Comparison of ENCODE assay signal across 28 mouse cellular contexts in the genomic region with DNA sequence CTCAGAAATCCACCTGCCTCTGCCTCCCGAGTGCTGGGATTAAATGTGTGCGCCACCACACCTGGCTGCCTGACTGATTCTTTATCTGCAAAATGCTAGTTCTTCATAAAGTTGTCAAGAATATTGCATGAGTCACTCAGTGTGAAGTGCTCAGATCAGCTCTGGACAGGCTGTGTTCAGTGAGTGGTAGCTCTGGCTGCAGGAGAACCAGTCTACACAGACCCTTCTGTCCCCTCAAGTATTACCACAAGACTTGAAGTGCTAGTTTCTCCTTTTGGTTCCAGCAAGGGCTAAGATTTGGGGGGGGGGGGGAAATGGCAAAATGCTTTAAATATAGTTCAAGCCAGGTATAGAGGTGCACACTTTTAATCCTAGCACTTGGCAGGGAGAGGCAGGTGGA.
"Had no signal": no experiment of that assay in that cellular context is flagged by ENCODE, and none has a peak within 500 bp of the region (broad histone marks: within the 10 kb centered on the region; RNA-seq: fewer than 3 reads in every experiment).

No protein-coding gene starts in this region.

- H3K4me1 ChIP-seq: embryonic facial prominence, embryonic 12.5 days; embryonic facial prominence, embryonic 13.5 days; forebrain, embryonic 12.5 days; forebrain, embryonic 13.5 days; forebrain, embryonic 15.5 days had no signal

- H3K9me3 ChIP-seq: embryonic facial prominence, embryonic 10.5 days; embryonic facial prominence, embryonic 12.5 days; embryonic facial prominence, embryonic 13.5 days; embryonic facial prominence, embryonic 15.5 days; forebrain, embryonic 10.5 days; forebrain, embryonic 12.5 days; forebrain, embryonic 13.5 days; forebrain, embryonic 15.5 days had no signal

- DNase-seq: cerebellum, adult 2 months; cerebellum, adult 8-10 months; cerebellum, adult 9-10 months; cerebellum, adult 9-11 months; cerebellum, postnatal 10 days; cerebellum, postnatal 14 days; cerebellum, postnatal 25 days; cerebellum, postnatal 36 days; embryo, embryonic 11 days; forebrain, postnatal 0 days; gastrocnemius, adult 2 months; gastrocnemius, postnatal 10 days; gastrocnemius, postnatal 14 days; gastrocnemius, postnatal 25 days; gastrocnemius, postnatal 36 days; heart, adult 11 months; heart, adult 18-20 months had no signal

- H3K9ac ChIP-seq: embryonic facial prominence, embryonic 12.5 days; embryonic facial prominence, embryonic 13.5 days; embryonic facial prominence, embryonic 15.5 days; forebrain, embryonic 12.5 days; forebrain, embryonic 13.5 days; forebrain, embryonic 15.5 days; forebrain, postnatal 0 days had no signal

- H3K27me3 ChIP-seq: embryonic facial prominence, embryonic 12.5 days; embryonic facial prominence, embryonic 13.5 days; embryonic facial prominence, embryonic 15.5 days; forebrain, embryonic 12.5 days; forebrain, embryonic 13.5 days; forebrain, embryonic 15.5 days had no signal

- H3K36me3 ChIP-seq: embryonic facial prominence, embryonic 10.5 days; embryonic facial prominence, embryonic 12.5 days; forebrain, embryonic 10.5 days; forebrain, embryonic 15.5 days had no signal

- H3K4me2 ChIP-seq: embryonic facial prominence, embryonic 12.5 days; embryonic facial prominence, embryonic 13.5 days; embryonic facial prominence, embryonic 15.5 days; forebrain, embryonic 12.5 days; forebrain, embryonic 13.5 days; forebrain, embryonic 15.5 days had no signal

- ATAC-seq: forebrain, embryonic 13.5 days; forebrain, embryonic 14.5 days; forebrain, embryonic 15.5 days; forebrain, embryonic 16.5 days; forebrain, postnatal 0 days had no signal

- H3K4me3 ChIP-seq: embryonic facial prominence, embryonic 10.5 days; embryonic facial prominence, embryonic 12.5 days; embryonic facial prominence, embryonic 13.5 days; embryonic facial prominence, embryonic 15.5 days; erythroblast, embryonic 14.5 days; forebrain, embryonic 10.5 days; forebrain, embryonic 12.5 days; forebrain, embryonic 13.5 days; forebrain, embryonic 15.5 days; gastrocnemius, adult 2 months had no signal

- H3K27ac ChIP-seq: embryonic facial prominence, embryonic 10.5 days; embryonic facial prominence, embryonic 12.5 days; embryonic facial prominence, embryonic 13.5 days; embryonic facial prominence, embryonic 15.5 days; forebrain, embryonic 10.5 days; forebrain, embryonic 12.5 days; forebrain, embryonic 13.5 days; forebrain, embryonic 15.5 days; gastrocnemius, adult 2 months had no signal
